Mouse (Mus musculus) urinary bladder, adult 18-20 months (tissue): ENCODE results near the gene Yrdc.
A peak's percentile ranks its signal among the peaks of the same experiment; 100 is the strongest.

Source experiments
- DNase-seq, 2 experiments: peaks; one replicate each; pipeline ENCODE4 v3.0.0; 2022; ENCODE audit warnings: low spot score in 2 of 2, mixed read lengths in 2 of 2

The Yrdc gene

DNA sequence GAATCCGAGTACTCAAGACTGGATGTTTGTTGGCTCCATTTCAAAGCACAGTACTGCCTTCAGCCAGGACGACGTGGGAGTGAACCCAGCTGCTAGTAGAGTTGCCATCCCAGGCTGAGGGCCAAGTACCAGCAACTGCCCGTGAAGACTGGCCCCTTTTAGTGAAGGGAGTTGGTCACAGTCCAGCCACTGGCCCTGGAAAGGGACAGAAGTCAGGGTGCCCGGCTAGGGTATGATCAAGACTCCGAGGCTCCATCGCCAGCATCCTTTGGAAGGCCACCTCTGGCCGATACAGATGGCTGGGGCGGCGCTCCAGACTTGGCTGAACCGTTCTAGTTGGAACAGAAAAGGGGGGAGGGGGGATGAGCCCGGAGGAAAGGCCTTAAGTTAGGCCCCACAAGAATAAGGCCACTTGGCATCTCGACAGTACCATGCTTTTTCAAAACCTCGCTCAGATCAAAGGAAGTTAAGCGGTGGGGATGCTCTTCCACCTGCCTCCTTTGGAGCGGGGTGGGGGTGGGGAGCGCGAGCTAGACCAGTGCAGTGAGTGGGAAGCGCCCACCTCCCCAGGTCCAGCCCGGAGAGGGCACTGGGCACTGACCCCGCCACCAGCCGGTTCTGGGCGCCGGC, 733 bp upstream of the Yrdc start:
- no peak for DNase-seq

DNA sequence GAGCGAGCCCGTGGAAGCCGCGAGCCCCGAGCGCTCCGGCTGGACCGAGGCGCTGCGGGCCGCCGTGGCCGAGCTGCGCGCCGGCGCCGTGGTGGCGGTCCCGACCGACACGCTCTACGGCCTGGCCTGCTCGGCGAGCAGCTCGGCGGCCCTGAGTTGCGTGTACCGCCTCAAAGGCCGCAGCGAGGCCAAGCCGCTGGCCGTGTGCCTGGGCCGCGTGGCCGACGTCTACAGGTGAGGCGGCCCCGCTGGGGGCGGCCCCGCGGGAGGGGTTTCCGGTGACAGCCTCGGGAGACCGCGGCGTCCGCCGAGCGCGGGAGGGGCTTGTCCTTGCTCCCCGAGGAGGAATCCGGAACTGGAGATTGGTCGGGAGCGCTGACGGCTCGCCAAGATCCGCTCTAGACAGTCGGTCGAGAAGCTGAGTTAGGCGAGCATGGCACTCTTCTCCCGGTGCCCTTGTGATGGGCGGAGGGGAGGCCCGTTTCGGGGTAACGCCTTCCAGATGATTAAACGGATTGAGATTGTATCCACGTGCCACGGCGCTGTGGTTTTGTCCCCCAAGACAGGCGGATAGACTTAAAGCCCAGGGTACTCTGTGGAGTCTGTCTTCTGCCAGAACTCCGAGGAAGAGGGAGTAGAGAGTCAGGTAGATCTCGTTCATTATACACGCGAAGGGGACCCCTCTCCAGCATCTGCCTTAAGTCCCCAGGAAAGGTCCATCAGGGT, 617 bp downstream of the Yrdc start, which contains the start of gene 1110065P20Rik:
Gene 1110065P20Rik (minus strand): TSS at position 264 of the 726 bp plus-strand sequence.
- DNase-seq: peak; percentile 64 to 70

DNA sequence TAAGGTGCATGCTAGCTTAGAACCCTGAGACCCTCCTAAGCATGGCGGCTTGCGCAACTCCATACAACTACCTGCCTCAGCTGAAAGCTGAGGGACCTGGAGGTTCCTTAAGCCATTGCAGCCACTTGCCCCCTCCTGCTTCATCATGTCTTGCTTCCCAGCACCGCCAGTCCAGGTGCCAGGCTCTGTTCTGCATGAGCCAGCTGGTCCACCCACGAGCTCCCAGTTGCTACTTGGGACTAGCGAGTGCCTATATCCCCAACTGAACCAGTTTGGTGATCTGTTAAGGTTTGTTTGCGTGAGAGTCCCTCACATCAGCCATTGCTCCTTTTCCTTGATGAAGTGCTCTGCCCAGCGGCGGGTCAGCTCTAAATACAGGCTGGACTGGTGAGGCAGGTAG, 5.8 kb downstream of the Yrdc start:
- no peak for DNase-seq

DNA sequence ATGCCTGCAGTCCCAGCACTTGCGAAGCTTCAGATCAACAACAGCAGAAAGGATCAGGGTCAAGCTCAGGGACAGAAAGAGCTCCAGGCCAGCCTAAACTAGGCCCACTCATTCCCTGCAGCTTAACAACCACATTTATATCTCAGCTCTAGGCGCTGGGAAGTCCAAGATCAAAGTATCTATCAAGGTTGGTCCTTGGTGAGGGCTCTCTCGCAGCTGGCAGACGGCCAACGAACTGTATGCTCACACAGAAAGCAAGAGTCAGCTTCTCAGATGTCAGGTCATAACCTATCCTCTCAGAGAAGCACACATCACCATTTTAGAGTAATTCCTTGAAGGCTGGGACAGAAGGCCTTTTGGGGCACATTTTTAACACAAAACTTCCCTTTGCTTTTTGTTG, 7.9 kb downstream of the Yrdc start:
- DNase-seq: no peak

DNA sequence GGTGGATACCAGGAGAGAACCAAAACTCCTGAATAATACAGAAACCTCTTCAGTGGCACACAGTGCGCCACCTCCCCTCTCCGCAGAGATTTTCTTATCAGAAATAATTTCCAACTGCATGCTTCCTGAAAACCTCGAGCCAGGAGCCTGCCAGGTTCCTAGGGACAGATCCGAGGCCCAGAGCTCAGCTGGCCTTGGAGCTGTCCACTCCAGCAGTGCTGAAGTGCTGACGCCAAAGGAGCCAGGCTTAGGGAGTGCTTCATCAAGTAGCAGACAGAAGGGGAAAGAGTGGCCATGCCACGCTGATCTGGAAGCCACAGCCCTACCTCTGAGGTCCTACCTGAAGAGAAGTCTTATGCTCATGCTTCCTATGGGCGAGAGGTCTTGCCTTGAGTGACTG, 10.0 kb downstream of the Yrdc start:
- peak; percentile 25 to 51 for DNase-seq

DNA sequence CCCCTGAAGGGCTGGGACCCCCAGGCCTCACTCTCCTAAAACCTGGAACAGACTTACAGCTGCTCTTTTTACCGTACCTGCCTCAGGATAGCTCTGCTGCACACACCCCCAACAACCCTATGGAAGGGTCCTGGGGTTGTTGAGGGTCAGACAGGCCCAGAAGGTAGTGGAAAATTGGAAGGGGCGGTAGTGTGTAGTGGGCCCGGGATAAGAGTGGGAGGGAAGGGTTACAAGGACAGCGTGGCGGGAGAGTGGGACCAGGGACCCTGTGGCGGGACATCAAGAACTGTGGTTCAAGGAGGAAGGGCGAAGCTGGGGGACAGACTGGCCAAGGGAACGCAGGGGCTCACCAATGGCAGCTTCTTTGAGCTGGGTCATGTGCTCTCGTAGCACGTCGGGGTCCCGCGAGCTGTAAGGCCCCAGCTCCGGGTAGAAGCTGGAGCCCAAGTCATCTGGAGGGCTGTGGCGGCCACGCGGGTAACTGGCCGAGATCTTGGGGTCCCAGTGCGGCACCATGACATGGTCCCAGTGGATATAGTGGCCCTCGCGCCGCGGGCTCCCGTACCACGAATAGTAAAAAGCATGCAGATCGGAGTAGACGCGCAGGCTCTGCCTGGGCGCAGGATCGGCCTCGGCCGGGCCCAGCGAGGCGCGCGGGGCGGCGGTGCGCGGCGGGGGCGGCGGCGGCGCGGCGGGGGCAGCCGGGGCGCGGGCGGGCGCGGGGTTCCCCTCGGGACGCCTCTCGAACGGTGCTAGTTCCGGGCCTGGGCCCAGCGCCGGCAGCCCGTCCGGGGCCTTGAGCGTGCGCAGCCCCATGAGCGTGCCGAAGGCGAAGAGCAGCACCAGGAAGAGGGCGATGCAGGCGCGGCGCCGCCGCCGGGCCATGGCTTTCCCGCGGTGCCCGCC, 11.1 kb downstream of the Yrdc start, which contains the start of gene Maneal:
Gene Maneal (minus strand): TSS at position 889 of the 906 bp plus-strand sequence.
- DNase-seq: no peak

DNA sequence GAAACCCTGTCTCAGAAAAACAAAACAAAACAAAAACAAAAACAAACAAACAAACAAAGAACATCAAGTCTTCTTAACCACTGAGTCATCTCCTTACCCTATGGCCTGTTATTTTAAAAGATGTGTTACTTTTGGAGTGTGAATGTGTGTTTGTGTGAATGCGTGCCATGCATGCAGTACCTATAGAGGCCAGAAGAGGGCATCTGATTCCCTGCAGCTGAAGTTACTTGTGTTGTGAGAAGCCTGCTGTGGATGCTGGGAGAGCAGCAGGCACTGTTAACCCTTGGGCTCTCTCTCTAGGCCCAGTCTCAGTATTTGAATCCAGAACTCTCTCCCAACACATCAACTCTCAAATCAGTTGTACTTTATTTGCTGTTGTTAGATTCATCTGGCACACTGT, 22.2 kb downstream of the Yrdc start:
- DNase-seq: no peak

DNA sequence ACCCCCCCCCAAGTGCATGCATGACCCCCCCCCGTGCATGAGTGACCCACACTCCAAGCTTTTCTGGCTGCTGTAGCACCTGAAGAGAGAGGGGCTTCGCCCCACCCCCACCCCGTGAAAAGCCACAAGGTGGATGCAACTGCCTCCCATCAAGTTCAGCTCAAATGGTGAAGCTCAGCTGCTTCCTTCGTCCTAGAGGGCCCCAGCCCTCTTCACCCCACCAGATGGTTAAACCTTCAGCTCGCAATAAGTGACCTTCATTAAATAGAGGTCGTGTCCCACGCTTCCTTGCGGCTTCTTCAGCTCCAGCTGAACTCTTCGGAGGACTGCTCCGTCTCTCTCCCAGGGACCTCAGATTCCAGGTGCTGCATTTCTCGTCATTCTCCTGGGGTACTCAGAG, 30.1 kb downstream of the Yrdc start, which contains the start of gene Epha10:
Gene Epha10 (plus strand): TSS at position 301 of the 400 bp plus-strand sequence.
- no peak for DNase-seq

DNA sequence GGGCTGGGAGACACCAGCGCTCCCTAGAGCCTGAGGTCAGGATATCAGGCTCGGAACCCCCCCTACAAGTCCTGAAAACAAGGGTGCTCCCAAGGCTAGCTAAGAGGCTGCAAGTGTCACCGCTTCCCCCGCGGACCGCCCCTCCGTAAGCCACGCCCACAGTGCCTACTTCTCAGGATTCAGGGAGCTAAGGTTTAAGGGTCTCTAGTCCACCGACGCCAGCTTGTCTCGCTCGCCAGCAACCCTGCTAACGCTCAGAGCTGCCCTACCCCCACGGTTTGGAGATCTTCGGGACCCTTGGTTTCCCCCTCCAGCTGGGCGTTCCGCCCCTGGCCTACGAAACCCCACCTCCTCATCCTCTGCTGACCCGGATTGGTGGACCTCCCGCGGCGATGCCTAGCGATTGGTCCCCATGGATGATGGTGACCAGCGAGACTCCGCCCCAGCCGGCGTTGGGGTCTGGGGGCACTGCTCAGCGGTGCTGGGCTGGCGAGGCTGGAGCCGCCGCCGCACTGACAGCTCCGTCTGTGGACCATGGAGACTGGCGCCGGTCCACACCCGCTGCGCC, 30.9 kb downstream of the Yrdc start:
- DNase-seq: no peak

DNA sequence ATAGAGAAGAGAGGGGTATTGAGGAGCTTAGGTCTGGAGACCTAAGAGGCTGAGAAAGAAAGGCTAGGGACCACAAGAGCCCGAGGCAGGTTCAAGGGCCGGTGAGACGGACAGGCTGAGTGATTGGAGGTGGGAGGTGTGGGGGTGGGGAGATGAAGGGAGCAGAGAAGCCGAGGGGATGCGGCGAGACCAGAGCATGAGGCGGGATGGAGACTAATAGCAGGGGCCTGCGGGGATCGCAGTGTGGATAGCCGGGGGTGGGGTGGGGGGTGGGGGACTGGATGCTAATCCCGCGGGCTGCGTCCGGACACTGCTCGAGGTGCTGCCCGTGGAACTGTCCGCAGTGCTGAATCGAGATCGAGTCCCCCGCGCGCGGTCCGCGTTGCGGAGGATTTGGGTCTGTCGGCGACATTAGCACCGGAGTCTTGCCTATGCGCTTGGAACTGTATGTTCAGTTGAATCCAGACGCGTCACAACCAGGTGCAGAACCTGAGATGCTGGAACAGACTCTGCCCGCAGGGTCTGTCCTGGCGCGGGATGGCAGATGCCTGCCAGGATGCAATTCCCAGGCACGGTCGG, 31.8 kb downstream of the Yrdc start:
- peak in 1 of 2 experiments; percentile 24 for DNase-seq

DNA sequence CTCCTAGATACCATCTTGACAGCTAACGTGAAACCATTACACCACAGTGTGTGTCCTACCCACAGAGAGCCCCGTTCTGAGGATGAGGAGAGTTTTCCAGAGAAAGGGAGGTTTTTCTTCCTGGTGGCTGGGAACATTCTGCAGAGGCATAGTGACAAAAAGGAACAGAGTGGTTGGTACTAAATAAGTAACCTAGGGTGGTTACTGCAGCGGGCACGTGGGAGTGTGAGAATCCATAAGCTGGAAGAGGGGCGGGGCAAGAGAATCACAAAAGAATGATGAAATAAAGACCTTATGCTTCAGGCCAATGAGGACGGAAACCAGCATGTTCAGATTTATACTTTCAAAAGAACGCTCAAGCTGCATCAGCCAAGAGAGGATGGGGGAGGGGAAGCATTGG, 38.2 kb downstream of the Yrdc start:
- no peak for DNase-seq

DNA sequence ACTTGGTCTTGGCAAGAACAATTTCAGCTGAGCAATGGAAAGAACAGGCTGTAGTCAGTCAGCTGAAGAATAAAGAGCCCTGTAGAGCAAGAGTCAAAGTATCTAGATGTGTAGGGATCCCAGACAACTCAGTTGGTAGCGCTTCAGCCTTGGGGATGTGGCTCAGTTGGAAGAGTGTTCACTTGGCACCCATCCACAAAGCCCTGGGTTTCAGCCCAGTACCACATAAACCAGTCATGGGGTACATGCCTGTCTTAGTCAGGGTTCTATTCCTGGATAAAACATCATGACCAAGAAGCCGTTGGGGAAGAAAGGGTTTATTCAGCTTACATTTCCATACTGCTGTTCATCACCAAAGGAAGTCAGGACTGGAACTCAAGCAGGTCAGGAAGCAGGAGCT, 39.5 kb downstream of the Yrdc start:
- DNase-seq: no peak

DNA sequence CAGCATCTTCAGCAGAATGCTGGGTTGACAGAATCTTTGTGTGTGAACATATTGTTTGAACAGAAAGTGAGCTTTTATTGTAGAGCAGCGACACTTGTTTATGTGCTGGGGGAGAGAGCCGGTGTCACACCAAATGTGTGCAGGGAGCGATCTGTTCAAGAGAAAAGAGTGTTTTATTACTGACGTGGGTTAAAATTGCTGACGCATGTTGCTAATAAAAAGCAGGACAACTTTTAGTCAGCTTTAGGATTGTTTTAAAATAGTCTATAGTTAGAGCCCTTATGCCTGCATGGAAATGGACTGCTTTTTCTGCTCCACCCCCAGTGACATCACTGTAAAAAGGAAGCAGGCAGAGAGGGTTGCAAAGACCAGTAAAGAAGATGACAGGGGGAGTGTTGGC, 40.4 kb downstream of the Yrdc start:
- DNase-seq: no peak

DNA sequence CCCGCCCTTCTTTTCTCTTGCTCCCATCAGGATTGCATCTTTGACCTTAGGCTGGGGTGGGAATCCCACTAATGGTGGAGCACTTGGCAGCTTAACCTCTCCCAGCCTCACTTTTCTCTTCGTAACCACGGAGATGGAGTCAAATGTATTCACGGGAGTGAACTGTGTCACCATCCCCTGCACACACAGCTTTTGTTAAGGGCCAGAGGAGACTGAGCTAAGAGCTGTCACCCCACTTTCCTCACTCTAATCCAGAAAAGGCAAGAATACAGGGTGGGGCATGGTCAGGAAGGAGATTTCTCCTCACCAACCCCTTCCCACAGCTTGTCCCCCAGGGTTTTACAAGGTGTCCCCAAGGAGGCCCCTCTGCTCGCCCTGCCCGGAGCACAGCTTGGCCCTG, 43.3 kb downstream of the Yrdc start:
- DNase-seq: no peak

DNA sequence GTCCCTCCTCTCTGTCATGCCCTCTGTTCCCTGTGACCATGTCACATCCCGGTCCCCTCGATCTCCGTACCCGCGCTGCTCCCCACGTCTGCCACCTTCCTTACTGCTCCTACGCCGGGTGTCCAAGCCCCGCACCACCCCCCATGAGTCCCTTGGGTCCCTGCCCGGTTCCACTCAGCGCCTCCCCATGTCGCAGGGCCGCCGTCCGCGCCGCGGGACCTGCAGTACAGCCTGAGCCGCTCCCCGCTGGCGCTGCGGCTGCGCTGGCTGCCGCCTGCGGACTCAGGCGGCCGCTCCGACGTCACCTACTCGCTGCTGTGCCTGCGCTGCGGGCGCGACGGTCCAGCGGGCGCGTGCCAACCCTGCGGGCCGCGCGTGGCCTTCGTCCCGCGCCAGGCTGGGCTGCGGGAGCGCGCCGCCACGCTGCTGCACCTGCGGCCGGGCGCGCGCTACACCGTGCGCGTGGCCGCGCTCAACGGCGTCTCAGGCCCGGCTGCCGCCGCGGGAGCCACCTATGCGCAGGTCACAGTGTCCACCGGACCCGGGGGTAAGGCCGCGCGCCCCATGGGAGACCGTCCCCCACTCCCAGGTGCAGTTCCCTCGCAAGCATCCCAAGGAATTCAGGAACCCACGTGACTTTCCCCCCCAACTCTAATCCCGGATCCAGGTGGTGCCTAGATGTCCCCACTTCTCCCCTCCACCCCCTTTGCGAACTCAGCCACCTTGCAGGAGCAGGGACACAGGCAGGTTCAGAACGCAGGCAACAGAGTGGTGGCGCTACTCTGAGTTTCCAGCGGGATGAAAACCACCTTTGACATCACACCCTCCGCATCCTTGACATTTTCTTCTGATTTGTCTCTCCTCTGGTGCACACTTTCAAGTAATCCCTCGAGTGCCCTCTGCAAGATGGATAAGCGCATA, 44.3 kb downstream of the Yrdc start:
- DNase-seq: peak in 1 of 2 experiments; percentile 5

DNA sequence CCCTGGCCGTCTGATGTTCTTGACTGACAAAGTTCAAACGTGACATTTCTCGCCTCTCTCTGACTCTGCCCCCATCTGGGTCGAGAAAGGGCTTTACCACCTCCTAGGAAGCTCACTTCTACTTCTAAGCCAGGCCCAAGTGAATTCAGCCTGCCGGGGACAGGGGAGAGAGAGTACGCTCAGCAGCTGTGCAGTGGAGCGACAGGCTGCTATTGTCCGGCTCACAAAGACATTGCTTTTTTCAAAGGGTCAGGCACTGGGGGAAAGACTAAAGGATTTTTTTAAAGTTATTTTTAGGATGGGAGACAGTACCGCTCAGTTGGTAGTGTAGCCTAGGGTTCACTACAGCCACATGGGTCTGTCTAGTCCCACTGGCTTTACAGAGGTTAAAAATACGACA, 47.9 kb downstream of the Yrdc start:
- no peak for DNase-seq

DNA sequence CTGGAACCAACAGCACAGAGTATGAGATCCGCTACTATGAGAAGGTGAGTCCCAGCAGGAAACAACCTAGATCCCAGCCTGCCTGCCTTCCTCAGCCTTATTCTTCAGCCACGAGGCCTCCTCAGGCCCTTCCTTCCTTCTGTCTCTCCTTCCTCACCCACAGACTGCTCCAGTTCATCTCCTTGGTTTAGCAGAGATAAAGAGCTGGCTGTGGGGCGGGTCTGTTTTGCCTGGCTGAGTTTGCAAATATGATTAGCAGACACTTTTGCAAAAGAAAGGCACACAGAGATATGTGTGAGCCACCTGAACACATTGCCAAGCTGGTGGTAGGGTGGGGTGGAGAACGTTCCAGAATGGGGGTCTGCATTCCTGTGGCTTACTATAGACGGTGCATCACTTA, 49.4 kb downstream of the Yrdc start:
- no peak for DNase-seq
